In the genomic region with DNA sequence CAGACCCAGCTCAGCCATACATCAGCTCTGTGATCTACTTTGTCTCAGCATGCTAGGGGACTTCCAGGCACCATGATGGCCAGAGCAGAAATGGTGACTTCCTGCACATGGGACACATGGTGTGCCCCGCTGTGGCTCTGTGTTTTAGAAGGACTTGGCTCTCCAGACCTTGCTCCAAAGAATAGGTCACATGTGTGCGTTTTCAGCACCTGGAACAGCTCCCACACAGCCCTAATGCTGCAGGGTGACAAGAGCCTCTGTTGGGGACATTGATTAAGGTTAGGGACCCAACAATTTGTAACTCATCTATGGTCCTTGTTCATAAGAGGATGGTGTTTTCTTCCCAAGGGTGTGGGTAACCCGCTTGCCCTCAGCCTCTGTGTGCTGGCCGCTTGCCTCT, we compare ENCODE assay signal across 11 mouse cellular contexts. TPM values are rescaled to one million over a fixed set of nuclear protein-coding genes. Genes with fewer than 3 reads are reported as not detected.
DNase-seq lines count a peak whose midpoint lies in the region; ATAC-seq and TF ChIP-seq lines count a peak whose summit lies in the region.
"Had no signal": no experiment of that assay in that cellular context is flagged by ENCODE, and none has a peak within 500 bp of the region (broad histone marks: within the 10 kb centered on the region; RNA-seq: fewer than 3 reads in every experiment).

No protein-coding gene starts in this region.

- H3K4me2 ChIP-seq in kidney, postnatal 0 days (ENCODE audit: low read length): no peak overlapping the region
- no peak overlapping the region for H3K4me2 ChIP-seq in kidney, embryonic 16.5 days (replicated peaks; ENCODE audit: low read depth, low read length)
- no peak overlapping the region for H3K4me2 ChIP-seq in limb, embryonic 11.5 days (ENCODE audit: low read depth, severe bottlenecking)
- no peak overlapping the region for H3K4me2 ChIP-seq in forebrain, embryonic 13.5 days
- H3K4me2 ChIP-seq: embryonic facial prominence, embryonic 12.5 days had no signal

- whole genome bisulfite sequencing in kidney, postnatal 0 days: 43% methylated on average over 4 of the region's 4 CpGs
- 36% methylated on average over 4 of the region's 4 CpGs for WGBS in kidney, embryonic 16.5 days
- 55% methylated on average over 4 of the region's 4 CpGs for WGBS in limb, embryonic 11.5 days
- WGBS in forebrain, embryonic 13.5 days: 60% methylated on average over 4 of the region's 4 CpGs

- no peaks in the 10 kb centered on the region for H3K9me3 ChIP-seq in kidney, postnatal 0 days (replicated peaks; ENCODE audit: low read length)
- no peaks in the 10 kb centered on the region for H3K9me3 ChIP-seq in kidney, embryonic 16.5 days (ENCODE audit: low read length)
- no peaks in the 10 kb centered on the region for H3K9me3 ChIP-seq in limb, embryonic 11.5 days (ENCODE audit: control insufficient read depth, low read length)
- no peaks in the 10 kb centered on the region for H3K9me3 ChIP-seq in forebrain, embryonic 13.5 days (replicated peaks)
- H3K9me3 ChIP-seq: embryonic facial prominence, embryonic 12.5 days had no signal

- no peak overlapping the region for H3K9ac ChIP-seq in kidney, postnatal 0 days (ENCODE audit: low read depth, low read length)
- H3K9ac ChIP-seq in kidney, embryonic 16.5 days (replicated peaks; ENCODE audit: low read length): no peak overlapping the region
- no peak overlapping the region for H3K9ac ChIP-seq in limb, embryonic 11.5 days (ENCODE audit: low read length)
- no peak overlapping the region for H3K9ac ChIP-seq in forebrain, embryonic 13.5 days
- H3K9ac ChIP-seq: embryonic facial prominence, embryonic 12.5 days had no signal

- H3K36me3 ChIP-seq in kidney, postnatal 0 days (ENCODE audit: insufficient read depth, low read length): no peaks in the 10 kb centered on the region
- H3K36me3 ChIP-seq in kidney, embryonic 16.5 days (ENCODE audit: insufficient read depth, low read length): no peaks in the 10 kb centered on the region
- H3K36me3 ChIP-seq in limb, embryonic 11.5 days (ENCODE audit: control insufficient read depth, insufficient read depth, low read length): no peaks in the 10 kb centered on the region
- H3K36me3 ChIP-seq in forebrain, embryonic 13.5 days (ENCODE audit: poor library complexity, severe bottlenecking): no peaks in the 10 kb centered on the region
- H3K36me3 ChIP-seq: embryonic facial prominence, embryonic 12.5 days had no signal

- H3K27me3 ChIP-seq in kidney, postnatal 0 days (ENCODE audit: insufficient read depth, low read length): no peaks in the 10 kb centered on the region
- H3K27me3 ChIP-seq in kidney, embryonic 16.5 days (ENCODE audit: insufficient read depth, low read length): no peaks in the 10 kb centered on the region
- no peaks in the 10 kb centered on the region for H3K27me3 ChIP-seq in limb, embryonic 11.5 days (ENCODE audit: control insufficient read depth, insufficient read depth, low read length)
- no peaks in the 10 kb centered on the region for H3K27me3 ChIP-seq in forebrain, embryonic 13.5 days
- H3K27me3 ChIP-seq: embryonic facial prominence, embryonic 12.5 days had no signal

- no peak for ATAC-seq in kidney, postnatal 0 days (replicated peaks; ENCODE audit: low FRiP score, low read depth)
- no peak for ATAC-seq in kidney, embryonic 16.5 days (ENCODE audit: low FRiP score, low TSS enrichment)
- no peak for ATAC-seq in limb, embryonic 11.5 days (ENCODE audit: insufficient number of reproducible peaks, low FRiP score, low TSS enrichment, low read depth)
- no peak for ATAC-seq in forebrain, embryonic 13.5 days
- no peak for ATAC-seq in erythroblast, adult 5-6 weeks (replicated peaks; ENCODE audit: low FRiP score, poor library complexity, severe bottlenecking)
- no peak for ATAC-seq in activated CD4-positive, CD25-positive, alpha-beta regulatory T cell, adult 4 months

- peak; percentile 69 for DNase-seq in kidney, postnatal 0 days (ENCODE audit: low spot score)
- peak; percentile 61 for DNase-seq in ES-CJ7 (ENCODE audit: low read depth, low spot score)
- DNase-seq in adrenal gland, postnatal 36 days: peak; percentile 66 to 77
- DNase-seq in limb, embryonic 11.5 days (ENCODE audit: low spot score): peak; percentile 83

- no peak overlapping the region for H3K4me3 ChIP-seq in kidney, postnatal 0 days (replicated peaks; ENCODE audit: low read depth, low read length)
- no peak overlapping the region for H3K4me3 ChIP-seq in kidney, embryonic 16.5 days (ENCODE audit: low read length)
- H3K4me3 ChIP-seq in limb, embryonic 11.5 days (ENCODE audit: low read depth, low read length): no peak overlapping the region
- no peak overlapping the region for H3K4me3 ChIP-seq in forebrain, embryonic 13.5 days
- H3K4me3 ChIP-seq: embryonic facial prominence, embryonic 12.5 days had no signal

- TF ChIP-seq CTCF in kidney, postnatal 0 days (IDR thresholded peaks at IDR 0.05; ENCODE audit: low read depth): no peak

- no peaks in the 10 kb centered on the region for H3K4me1 ChIP-seq in kidney, postnatal 0 days (replicated peaks; ENCODE audit: insufficient read depth, low read length)
- no peaks in the 10 kb centered on the region for H3K4me1 ChIP-seq in kidney, embryonic 16.5 days (ENCODE audit: insufficient read depth, low read length)
- no peaks in the 10 kb centered on the region for H3K4me1 ChIP-seq in limb, embryonic 11.5 days (ENCODE audit: control insufficient read depth, insufficient read depth, low read length)
- no peaks in the 10 kb centered on the region for H3K4me1 ChIP-seq in forebrain, embryonic 13.5 days
- H3K4me1 ChIP-seq: embryonic facial prominence, embryonic 12.5 days had no signal

- no peak overlapping the region for H3K27ac ChIP-seq in kidney, postnatal 0 days
- H3K27ac ChIP-seq in kidney, embryonic 16.5 days (ENCODE audit: low read length): no peak overlapping the region
- H3K27ac ChIP-seq in limb, embryonic 11.5 days (replicated peaks; ENCODE audit: low read depth, low read length): no peak overlapping the region
- no peak overlapping the region for H3K27ac ChIP-seq in forebrain, embryonic 13.5 days
- H3K27ac ChIP-seq: embryonic facial prominence, embryonic 12.5 days had no signal

RNA-seq across cellular contexts. Expression of a gene that starts 13.2 kb away (rescaled TPM):
- polyA plus RNA-seq in kidney, postnatal 0 days (2015; fragmentation: Nextera tagmentation; extraction: Ambion mirVana): 1.1 and 1.5 TPM in 2 replicates
- 0.95 and 1.4 TPM in 2 replicates for polyA plus RNA-seq in kidney, embryonic 16.5 days (2015; fragmentation: Nextera tagmentation; extraction: Ambion mirVana)
- total RNA-seq in adrenal gland, postnatal 36 days (2021): 1 to 10 TPM in 1 of 2 experiments, under 1 TPM in 1; 0.92 to 1.1 TPM
- polyA plus RNA-seq in limb, embryonic 11.5 days (2014; fragmentation: Nextera tagmentation; extraction: Ambion mirVana): 0.58 TPM in 1 of 2 replicates, not detected in the other
- polyA plus RNA-seq in forebrain, embryonic 13.5 days (2015; fragmentation: Nextera tagmentation; extraction: Ambion mirVana): not detected in 2 replicates
- not detected in 2 replicates for total RNA-seq in erythroblast, adult 5-6 weeks (2015; ENCODE audit: low replicate concordance)
- not detected in 2 replicates for total RNA-seq in erythroblast, adult 5-6 weeks (2017; ENCODE audit: low replicate concordance)
- not detected for polyA plus RNA-seq in activated CD4-positive, CD25-positive, alpha-beta regulatory T cell, adult 4 months (2017; shearing (Covaris generic))

RNA-seq across cellular contexts. Expression of a gene that starts 43.3 kb away (rescaled TPM):
- 0.01 TPM in 1 of 2 replicates, not detected in the other for polyA plus RNA-seq in kidney, postnatal 0 days (2015; fragmentation: Nextera tagmentation; extraction: Ambion mirVana)
- not detected in 2 replicates for polyA plus RNA-seq in kidney, embryonic 16.5 days (2015; fragmentation: Nextera tagmentation; extraction: Ambion mirVana)
- total RNA-seq in adrenal gland, postnatal 36 days (2021): not detected
- polyA plus RNA-seq in limb, embryonic 11.5 days (2014; fragmentation: Nextera tagmentation; extraction: Ambion mirVana): 0.03 TPM in 1 of 2 replicates, not detected in the other
- polyA plus RNA-seq in forebrain, embryonic 13.5 days (2015; fragmentation: Nextera tagmentation; extraction: Ambion mirVana): 0.03 TPM in 1 of 2 replicates, not detected in the other
- total RNA-seq in erythroblast, adult 5-6 weeks (2015; ENCODE audit: low replicate concordance): not detected in 2 replicates
- total RNA-seq in erythroblast, adult 5-6 weeks (2017; ENCODE audit: low replicate concordance): 0.28 and 0.34 TPM in 2 replicates
- not detected for polyA plus RNA-seq in activated CD4-positive, CD25-positive, alpha-beta regulatory T cell, adult 4 months (2017; shearing (Covaris generic))
- total RNA-seq: heart, adult 8-10 months had no signal
- polyA plus RNA-seq: embryonic facial prominence, embryonic 12.5 days had no signal

RNA-seq across cellular contexts. Expression of a gene that starts 46.1 kb away (rescaled TPM):
- polyA plus RNA-seq in kidney, postnatal 0 days (2015; fragmentation: Nextera tagmentation; extraction: Ambion mirVana): 153 and 166 TPM in 2 replicates
- 70.1 and 76.9 TPM in 2 replicates for polyA plus RNA-seq in kidney, embryonic 16.5 days (2015; fragmentation: Nextera tagmentation; extraction: Ambion mirVana)
- total RNA-seq in adrenal gland, postnatal 36 days (2021): 100 to 1,000 TPM in 1 of 2 experiments, 10 to 100 TPM in 1; 83.7 to 248 TPM
- polyA plus RNA-seq in limb, embryonic 11.5 days (2014; fragmentation: Nextera tagmentation; extraction: Ambion mirVana): 3.2 and 3.6 TPM in 2 replicates
- polyA plus RNA-seq in forebrain, embryonic 13.5 days (2015; fragmentation: Nextera tagmentation; extraction: Ambion mirVana): 11.3 and 12.3 TPM in 2 replicates
- total RNA-seq in erythroblast, adult 5-6 weeks (2015; ENCODE audit: low replicate concordance): not detected in 2 replicates
- 0.09 and 3.1 TPM in 2 replicates for total RNA-seq in erythroblast, adult 5-6 weeks (2017; ENCODE audit: low replicate concordance)
- polyA plus RNA-seq in activated CD4-positive, CD25-positive, alpha-beta regulatory T cell, adult 4 months (2017; shearing (Covaris generic)): not detected

RNA-seq across cellular contexts. Expression of a gene that starts 51.5 kb away (rescaled TPM):
- polyA plus RNA-seq in kidney, postnatal 0 days (2015; fragmentation: Nextera tagmentation; extraction: Ambion mirVana): 0.08 TPM in 1 of 2 replicates, not detected in the other
- not detected in 2 replicates for polyA plus RNA-seq in kidney, embryonic 16.5 days (2015; fragmentation: Nextera tagmentation; extraction: Ambion mirVana)
- total RNA-seq in adrenal gland, postnatal 36 days (2021): under 1 TPM; 0.66 to 0.79 TPM
- polyA plus RNA-seq in limb, embryonic 11.5 days (2014; fragmentation: Nextera tagmentation; extraction: Ambion mirVana): not detected in 2 replicates
- not detected in 2 replicates for polyA plus RNA-seq in forebrain, embryonic 13.5 days (2015; fragmentation: Nextera tagmentation; extraction: Ambion mirVana)
- total RNA-seq in erythroblast, adult 5-6 weeks (2015; ENCODE audit: low replicate concordance): not detected in 2 replicates
- not detected in 2 replicates for total RNA-seq in erythroblast, adult 5-6 weeks (2017; ENCODE audit: low replicate concordance)
- polyA plus RNA-seq in activated CD4-positive, CD25-positive, alpha-beta regulatory T cell, adult 4 months (2017; shearing (Covaris generic)): not detected
- total RNA-seq: heart, adult 8-10 months; layer of hippocampus, postnatal 10 days had no signal
- polyA plus RNA-seq: embryonic facial prominence, embryonic 12.5 days had no signal
